Mouse (Mus musculus): ENCODE measurements around the gene Tsnax. TPM values are rescaled to one million over a fixed set of nuclear protein-coding genes. Genes with fewer than 3 reads are reported as not detected.

Tsnax gene
- 100 to 1,000 TPM; 135 to 151 TPM for total RNA-seq (2021)

- peak; percentile 92 to 93 for DNase-seq
Observed at GRCm38 (mm10) chr8:125012695-125013627, at the start of gene Tsnax. Gene Tsnax, plus strand, starts transcription at chr8:125012997.

GRCm38 (mm10) chr8:124963246-124963645, 49.6 kb upstream of the Tsnax start:
- DNase-seq: no peak

- no peak for DNase-seq
Observed at GRCm38 (mm10) chr8:124964966-124965365, 47.8 kb upstream of the Tsnax start.

GRCm38 (mm10) chr8:124970312-124970933, 42.4 kb upstream of the Tsnax start:
- DNase-seq: no peak

GRCm38 (mm10) chr8:124973221-124973620, 39.6 kb upstream of the Tsnax start:
- DNase-seq: no peak

- DNase-seq: no peak
Observed at GRCm38 (mm10) chr8:124974254-124974653, 38.5 kb upstream of the Tsnax start.

- no peak for DNase-seq
Observed at GRCm38 (mm10) chr8:124976211-124976610, 36.6 kb upstream of the Tsnax start.

- no peak for DNase-seq
Observed at GRCm38 (mm10) chr8:124978026-124978425, 34.8 kb upstream of the Tsnax start.

GRCm38 (mm10) chr8:124980036-124980435, 32.8 kb upstream of the Tsnax start:
- DNase-seq: no peak

- no peak for DNase-seq
Observed at GRCm38 (mm10) chr8:124980828-124981227, 32.0 kb upstream of the Tsnax start.

GRCm38 (mm10) chr8:124990923-124991667, 21.7 kb upstream of the Tsnax start:
- no peak for DNase-seq

GRCm38 (mm10) chr8:124991668-124991926, 21.2 kb upstream of the Tsnax start:
- DNase-seq: no peak

- DNase-seq: no peak
Observed at GRCm38 (mm10) chr8:124995776-124996175, 17.0 kb upstream of the Tsnax start.

- DNase-seq: no peak
Observed at GRCm38 (mm10) chr8:125024085-125024484, 11.3 kb downstream of the Tsnax start.

GRCm38 (mm10) chr8:125027211-125027610, 14.4 kb downstream of the Tsnax start:
- no peak for DNase-seq

- DNase-seq: no peak
Observed at GRCm38 (mm10) chr8:125028841-125029240, 16.0 kb downstream of the Tsnax start.

- DNase-seq: no peak
Observed at GRCm38 (mm10) chr8:125031276-125031675, 18.5 kb downstream of the Tsnax start.

- DNase-seq: peak; percentile 60 to 63
Observed at GRCm38 (mm10) chr8:125034669-125035068, 21.9 kb downstream of the Tsnax start.

GRCm38 (mm10) chr8:125037081-125037480, 24.3 kb downstream of the Tsnax start:
- DNase-seq: no peak

- DNase-seq: no peak
Observed at GRCm38 (mm10) chr8:125038731-125039130, 25.9 kb downstream of the Tsnax start.

GRCm38 (mm10) chr8:125040587-125041375, 28.0 kb downstream of the Tsnax start:
- no peak for DNase-seq

- DNase-seq: no peak
Observed at GRCm38 (mm10) chr8:125041496-125041895, 28.7 kb downstream of the Tsnax start.
